Mouse (Mus musculus) cerebellum, adult 9-10 months (tissue): ENCODE data around the gene Cmtm2b.

Source experiments
- DNase-seq: peaks from one replicate; pipeline ENCODE4 v3.0.0; 2022

The Cmtm2b gene

DNA sequence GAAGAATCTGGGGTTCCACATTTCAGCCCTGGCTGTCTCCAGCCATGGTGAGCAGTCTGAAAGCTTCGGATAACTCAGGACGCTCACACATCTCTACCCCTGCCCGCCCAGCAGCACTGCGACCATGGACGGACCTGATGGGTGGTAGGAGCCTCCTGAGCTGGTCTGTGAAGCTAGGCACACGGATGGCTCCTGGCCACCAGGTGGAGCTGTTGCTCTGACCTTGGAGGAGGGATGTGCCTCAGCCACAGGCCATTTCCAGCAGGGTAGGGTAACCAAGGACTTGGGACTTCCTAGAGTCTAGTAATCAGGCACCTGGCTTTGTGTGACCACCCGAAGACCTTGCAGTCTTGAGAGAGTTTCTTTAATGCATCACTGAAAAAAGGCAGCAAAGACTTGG, 21.9 kb downstream of the Cmtm2b start:
- peak; percentile 89 for DNase-seq

- DNase-seq, result no peak
Observed at GRCm38 (mm10) chr8:104344622-104345021, 22.6 kb downstream of the Cmtm2b start.

- no peak for DNase-seq
Observed at GRCm38 (mm10) chr8:104346706-104347105, 24.7 kb downstream of the Cmtm2b start.

GRCm38 (mm10) chr8:104348971-104349370, 26.9 kb downstream of the Cmtm2b start:
- peak; percentile 0 for DNase-seq

DNA sequence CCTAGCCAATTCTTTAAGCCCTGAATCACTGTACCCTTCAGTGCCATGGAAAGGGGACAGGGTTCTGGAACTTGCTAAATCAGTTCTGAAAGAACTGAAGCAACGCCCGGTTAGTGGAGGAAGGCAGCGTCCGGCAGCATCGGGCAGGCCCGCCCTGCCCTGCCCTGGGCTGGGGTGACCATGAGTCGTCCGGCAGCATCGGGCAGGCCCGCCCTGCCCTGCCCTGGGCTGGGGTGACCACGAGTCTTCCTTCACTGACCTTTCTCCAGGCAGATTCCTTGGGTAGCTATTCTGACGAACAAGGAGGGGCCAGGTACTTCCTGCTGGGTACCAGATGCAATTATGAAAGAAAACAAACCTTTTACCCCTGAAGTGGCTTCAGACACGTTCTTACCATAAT, 28.0 kb downstream of the Cmtm2b start:
- DNase-seq, result no peak

DNA sequence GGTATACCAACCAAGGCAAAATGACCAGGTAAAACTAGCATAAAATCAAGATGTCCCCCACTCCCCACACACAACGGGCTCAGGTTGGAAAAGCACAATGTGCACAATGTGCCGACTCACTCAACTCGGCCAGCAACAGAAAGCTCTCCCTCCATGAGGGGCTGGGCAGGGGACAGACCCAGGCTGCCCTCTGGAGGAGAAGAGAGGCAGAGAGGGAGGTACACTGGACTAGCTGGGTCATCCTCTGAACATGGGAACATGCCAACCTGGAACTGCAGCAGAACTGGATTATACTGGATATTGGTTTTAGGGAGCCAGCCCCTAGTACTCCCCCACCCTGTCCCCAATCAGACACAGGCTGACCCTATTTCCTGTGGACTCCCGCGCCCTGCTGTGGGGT, 31.2 kb downstream of the Cmtm2b start:
- peak; percentile 3 for DNase-seq

DNA sequence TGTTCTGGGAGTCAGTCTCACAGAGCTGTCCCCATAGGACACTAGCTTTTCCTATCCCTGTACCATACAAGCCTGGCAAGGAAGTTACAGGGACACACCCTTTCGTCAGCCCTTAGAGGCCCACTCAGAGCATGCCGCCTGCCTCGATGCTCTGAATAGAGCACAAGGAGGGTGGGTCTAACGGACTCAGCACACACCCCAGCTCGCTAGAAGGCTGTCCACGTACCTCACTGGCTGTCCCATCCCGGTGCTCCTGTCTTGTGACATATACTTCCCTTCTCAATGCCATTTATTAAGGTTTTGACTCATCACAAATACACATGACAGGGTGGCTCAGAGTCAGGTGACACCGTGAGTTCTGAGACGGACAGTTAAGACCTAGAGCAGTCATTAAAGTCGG, 32.5 kb downstream of the Cmtm2b start:
- DNase-seq, result no peak

GRCm38 (mm10) chr8:104358637-104359036, 36.6 kb downstream of the Cmtm2b start:
- DNase-seq, result no peak

GRCm38 (mm10) chr8:104359778-104360456, 37.9 kb downstream of the Cmtm2b start:
- peak; percentile 72 for DNase-seq

DNA sequence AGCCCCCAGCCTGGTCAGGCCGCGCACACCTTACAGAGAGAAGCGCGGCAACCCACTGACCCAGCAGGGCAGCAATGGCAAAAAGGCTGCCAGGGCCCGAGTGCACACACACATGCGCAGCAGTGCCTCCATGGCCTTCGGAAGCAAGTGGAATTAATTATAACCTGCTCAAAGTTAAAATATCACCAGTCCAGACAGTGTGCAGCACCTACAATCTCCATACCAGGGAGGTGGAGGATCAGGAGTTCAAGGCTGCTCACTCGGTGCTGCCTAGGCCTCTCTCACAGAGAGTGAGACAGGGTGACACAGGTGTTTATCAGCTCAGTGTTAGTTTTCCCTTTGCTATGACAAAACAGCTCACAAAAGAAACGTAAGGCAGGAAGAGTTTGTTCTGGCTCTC, 43.7 kb downstream of the Cmtm2b start:
- no peak for DNase-seq

DNA sequence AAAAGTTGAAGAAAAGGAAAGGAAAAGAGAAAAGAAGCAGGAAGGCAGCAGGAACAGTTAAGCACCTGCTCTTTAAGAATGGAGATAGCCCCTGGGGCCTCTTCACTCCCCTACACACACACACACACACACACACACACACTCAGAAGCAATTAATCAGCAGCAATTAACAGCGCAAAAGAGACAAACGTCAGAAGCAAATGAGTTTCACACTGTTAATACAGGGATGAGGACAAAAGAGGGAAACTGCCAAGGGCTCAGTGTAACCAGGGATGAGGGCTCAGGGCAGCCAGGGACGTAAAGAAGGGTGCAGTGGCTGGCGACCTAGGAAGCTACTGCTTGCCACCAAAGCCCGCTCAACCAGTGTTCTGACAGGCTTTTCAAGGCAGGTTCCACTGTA, 45.4 kb downstream of the Cmtm2b start:
- DNase-seq, result no peak

DNA sequence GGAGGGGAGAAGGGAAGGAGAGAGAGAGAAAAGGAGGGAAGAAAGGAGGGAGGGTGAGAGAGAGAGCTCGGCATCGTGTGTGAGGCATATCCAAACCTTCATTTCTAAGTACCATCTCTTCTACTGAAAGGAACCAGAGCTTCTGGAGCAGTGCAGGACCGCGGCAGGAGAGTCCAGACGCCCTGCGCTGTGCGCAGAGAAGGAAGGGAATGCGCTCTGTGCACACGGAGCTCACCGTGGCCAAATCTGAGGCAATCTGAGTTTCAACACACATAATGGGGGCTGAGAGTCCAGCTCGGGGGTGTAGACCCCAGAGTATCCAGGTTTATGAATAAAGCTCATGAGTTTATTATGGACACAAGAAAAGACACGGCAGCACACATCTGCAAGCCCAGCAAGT, 47.6 kb downstream of the Cmtm2b start:
- DNase-seq, result no peak

GRCm38 (mm10) chr8:104370071-104370470, 48.0 kb downstream of the Cmtm2b start:
- no peak for DNase-seq

GRCm38 (mm10) chr8:104371121-104371520, 49.1 kb downstream of the Cmtm2b start:
- no peak for DNase-seq

GRCm38 (mm10) chr8:104373779-104374178, 51.7 kb downstream of the Cmtm2b start:
- DNase-seq, result peak; percentile 58

GRCm38 (mm10) chr8:104374269-104374668, 52.2 kb downstream of the Cmtm2b start:
- no peak for DNase-seq

- DNase-seq, result peak; percentile 73
Observed at GRCm38 (mm10) chr8:104374864-104375846, 53.1 kb downstream of the Cmtm2b start.

- DNase-seq, result no peak
Observed at GRCm38 (mm10) chr8:104375959-104376358, 53.9 kb downstream of the Cmtm2b start.

- no peak for DNase-seq
Observed at GRCm38 (mm10) chr8:104376669-104377068, 54.6 kb downstream of the Cmtm2b start.

GRCm38 (mm10) chr8:104379301-104379836, 57.3 kb downstream of the Cmtm2b start:
- no peak for DNase-seq

GRCm38 (mm10) chr8:104380269-104380668, 58.2 kb downstream of the Cmtm2b start:
- no peak for DNase-seq
